Mouse (Mus musculus) erythroblast, embryonic 14.5 days (primary cell): ENCODE data around the gene Ppp6r3. TPM values are rescaled to one million over a fixed set of nuclear protein-coding genes. Genes with fewer than 3 reads are reported as not detected.
"Not testable (repeated sequence)": the region's sequence is repeated elsewhere in the genome, so short reads cannot be mapped to it uniquely, and the experiment has no call there.

Experiments
- H3K27me3 ChIP-seq: 2 replicates; pipeline ENCODE4 v1.6.1; 2012; ENCODE audit warnings: inconsistent platforms; ENCODE audit not compliant: control insufficient read depth
- H3K36me3 ChIP-seq: 2 replicates; pipeline ENCODE4 v1.6.1; 2012; ENCODE audit warnings: mild to moderate bottlenecking, inconsistent platforms; ENCODE audit not compliant: control insufficient read depth
- H3K4me1 ChIP-seq: 2 replicates; pipeline ENCODE4 v1.6.1; 2012; ENCODE audit warnings: inconsistent platforms; ENCODE audit not compliant: control insufficient read depth
- H3K4me3 ChIP-seq: replicated peaks from 2 replicates; pipeline ENCODE3; 2012; ENCODE audit warnings: moderate library complexity, mild to moderate bottlenecking, inconsistent platforms
- H3K9me3 ChIP-seq: 2 replicates; pipeline ENCODE4 v1.6.1; 2012; ENCODE audit warnings: low read length, inconsistent platforms, mixed read lengths; ENCODE audit not compliant: control insufficient read depth
- GATA1 ChIP-seq: IDR thresholded peaks from 2 replicates; pipeline ENCODE4 v1.6.1; 2012; ENCODE audit warnings: low read length, inconsistent platforms, mixed read lengths
- TAL1 ChIP-seq: IDR thresholded peaks from 3 replicates; pipeline ENCODE4 v1.6.1; 2012; ENCODE audit warnings: low read length, inconsistent platforms, mixed read lengths
- polyA plus RNA-seq: library from polyadenylated mRNA; stranded (reverse); fragments of >175 nt; gene quantifications from 2 replicates; pipeline ENCODE4 v1.2.3, GENCODE M21; 2012

Gene Ppp6r3
- polyA plus RNA-seq, 1 experiment = 6.2 TPM

DNA sequence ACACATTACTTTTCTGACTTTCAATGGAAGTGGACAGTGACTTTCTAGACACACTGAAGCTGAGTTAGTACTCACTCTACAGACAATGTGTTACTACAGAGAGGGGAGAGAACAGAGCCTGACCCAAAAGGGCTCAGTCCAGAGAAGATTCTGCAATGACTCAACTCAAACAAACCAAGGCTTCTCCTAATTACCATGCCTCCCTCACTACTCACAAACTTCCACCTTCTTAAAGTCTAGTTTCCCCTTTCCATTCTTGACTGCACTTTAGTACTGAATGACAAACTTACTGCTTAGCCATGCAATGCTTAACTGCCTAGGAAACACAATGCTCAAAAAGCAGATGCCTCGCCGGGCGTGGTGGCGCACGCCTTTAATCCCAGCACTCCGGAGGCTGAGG is 37.9 kb downstream of the Ppp6r3 start:
- Histone ChIP-seq H3K4me3 (no peak overlapping the region), H3K36me3 (peaks cover 65% of the 10 kb centered on the region), H3K4me1 (peaks cover 24% of the 10 kb centered on the region), H3K9me3 (no peaks in the 10 kb centered on the region), H3K27me3 (no peaks in the 10 kb centered on the region)
- no peak for TF ChIP-seq TAL1

DNA sequence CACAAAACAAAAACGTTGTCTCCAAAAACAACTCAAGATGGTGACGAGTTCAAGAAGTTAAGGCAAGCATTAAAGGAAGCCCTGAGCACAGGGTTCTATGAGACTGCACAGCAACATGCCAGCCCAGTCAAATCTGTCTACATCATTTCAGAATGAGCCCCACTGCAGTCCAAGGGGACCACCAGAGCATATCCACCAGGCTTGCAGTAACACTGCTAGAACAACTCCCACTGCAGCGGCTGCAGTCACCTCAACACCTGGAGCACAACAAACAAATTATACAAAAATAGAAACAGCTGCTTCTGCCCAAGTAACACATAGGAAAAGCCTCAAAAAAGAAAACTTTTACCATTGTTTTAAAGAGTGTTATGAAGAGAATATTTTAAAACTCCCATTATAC is 40.6 kb downstream of the Ppp6r3 start:
- Histone ChIP-seq H3K9me3 (no peaks in the 10 kb centered on the region), H3K4me3 (no peak overlapping the region), H3K4me1 (peaks cover 25% of the 10 kb centered on the region), H3K36me3 (peaks cover 45% of the 10 kb centered on the region), H3K27me3 (no peaks in the 10 kb centered on the region)
- no peak for TF ChIP-seq TAL1
- no peak for TF ChIP-seq GATA1

- not testable (repeated sequence) for H3K27me3 ChIP-seq, H3K9me3 ChIP-seq, H3K4me3 ChIP-seq
- Histone ChIP-seq H3K36me3 (peaks cover 35% of the 10 kb centered on the region), H3K4me1 (peaks cover 22% of the 10 kb centered on the region)
Measured at GRCm38 (mm10) chr19:3533266-3533966, 42.1 kb downstream of the Ppp6r3 start.

GRCm38 (mm10) chr19:3532717-3533260 is 42.8 kb downstream of the Ppp6r3 start:
- Histone ChIP-seq H3K4me3 (no peak overlapping the region), H3K9me3 (no peaks in the 10 kb centered on the region), H3K36me3 (peaks cover 30% of the 10 kb centered on the region), H3K4me1 (peaks cover 22% of the 10 kb centered on the region), H3K27me3 (no peaks in the 10 kb centered on the region)
- TF ChIP-seq TAL1 = no peak
- no peak for TF ChIP-seq GATA1

DNA sequence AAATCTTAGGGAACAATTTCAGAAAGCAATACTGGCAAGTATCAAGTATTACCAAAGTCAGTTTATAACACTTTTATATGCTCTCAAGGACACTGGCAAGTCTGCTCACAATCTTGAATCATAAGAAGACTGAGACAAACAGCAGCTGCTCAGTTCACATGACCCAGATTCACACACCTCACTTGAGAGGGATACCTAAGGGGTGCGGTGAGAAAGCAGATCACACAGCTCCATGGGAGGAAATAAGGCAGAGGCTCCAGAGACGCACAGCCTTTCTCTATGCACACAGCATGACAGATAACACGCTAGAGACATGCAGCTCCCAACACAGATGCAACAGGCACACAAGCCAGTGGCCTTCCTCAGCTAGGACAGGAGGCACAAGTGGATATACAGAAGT is 45.8 kb downstream of the Ppp6r3 start:
- peaks cover 36% of the 10 kb centered on the region for H3K36me3 ChIP-seq
- H3K9me3 ChIP-seq = no peaks in the 10 kb centered on the region
- TF ChIP-seq TAL1 (no peak), GATA1 (no peak)
- H3K4me1 ChIP-seq = peaks cover 22% of the 10 kb centered on the region
- no peak overlapping the region for H3K4me3 ChIP-seq
- no peaks in the 10 kb centered on the region for H3K27me3 ChIP-seq

DNA sequence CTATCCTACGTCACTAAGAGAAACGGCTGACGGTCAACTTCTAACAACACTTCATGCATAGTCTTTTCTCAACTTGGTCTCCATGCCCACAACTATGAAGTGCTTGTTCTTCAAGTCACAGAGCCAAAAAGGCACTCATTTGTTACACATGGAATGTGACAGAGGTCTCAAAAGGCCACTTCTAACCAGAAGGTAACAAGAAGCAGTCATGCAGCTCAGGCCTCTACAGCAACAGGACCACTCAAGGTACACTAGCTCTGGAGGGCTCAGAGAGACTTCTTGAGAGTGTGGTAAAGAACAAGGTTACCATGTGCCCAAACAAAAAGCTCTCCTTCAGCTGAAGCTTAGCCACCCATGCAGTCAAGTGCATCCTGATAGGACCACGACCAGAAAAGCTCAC is 46.9 kb downstream of the Ppp6r3 start:
- Histone ChIP-seq H3K4me1 (peaks cover 15% of the 10 kb centered on the region), H3K4me3 (no peak overlapping the region), H3K36me3 (peaks cover 40% of the 10 kb centered on the region), H3K27me3 (no peaks in the 10 kb centered on the region), H3K9me3 (no peaks in the 10 kb centered on the region)
- TF ChIP-seq GATA1 (no peak), TAL1 (no peak)

GRCm38 (mm10) chr19:3527531-3527930 is 48.0 kb downstream of the Ppp6r3 start:
- H3K36me3 ChIP-seq = peaks cover 47% of the 10 kb centered on the region
- H3K27me3 ChIP-seq = no peaks in the 10 kb centered on the region
- no peak for TF ChIP-seq GATA1
- TF ChIP-seq TAL1 = no peak
- H3K9me3 ChIP-seq = no peaks in the 10 kb centered on the region
- H3K4me3 ChIP-seq = no peak overlapping the region
- peaks cover 15% of the 10 kb centered on the region for H3K4me1 ChIP-seq

DNA sequence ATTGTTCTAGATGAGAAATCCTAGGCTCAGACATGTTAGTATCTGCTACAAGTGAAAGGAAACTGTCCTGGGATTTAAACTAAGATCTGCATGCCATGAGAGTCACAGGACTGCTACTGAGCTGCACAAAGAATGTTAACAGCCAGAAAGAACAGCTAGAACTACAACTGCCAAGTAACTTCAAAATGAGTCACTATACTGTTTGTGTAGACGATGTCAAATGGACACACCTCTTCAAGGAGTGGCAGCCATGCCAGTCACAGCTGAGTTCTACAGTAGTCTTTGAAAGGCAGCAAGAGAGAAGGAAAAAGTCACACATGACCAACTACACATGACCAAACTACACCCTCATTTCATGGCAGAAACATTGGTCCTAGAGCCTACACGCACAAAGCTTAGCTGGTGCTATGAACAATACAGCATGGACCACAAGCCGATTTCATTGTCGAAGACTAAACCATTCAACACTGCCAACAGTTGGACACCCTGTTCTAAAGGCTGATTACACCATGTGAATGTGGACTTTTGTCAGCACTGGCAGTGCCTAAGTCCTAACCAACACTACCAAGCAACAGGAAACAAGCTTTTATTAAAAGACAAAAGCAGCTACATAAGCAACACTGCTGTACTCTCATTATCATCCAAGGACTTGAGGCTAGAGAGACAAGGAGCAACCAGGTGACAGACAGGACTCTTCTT is 55.9 kb downstream of the Ppp6r3 start:
- TF ChIP-seq TAL1 (no peak), GATA1 (no peak)
- peaks cover 6% of the 10 kb centered on the region for H3K4me1 ChIP-seq
- H3K4me3 ChIP-seq = no peak overlapping the region
- peaks cover 96% of the 10 kb centered on the region for H3K36me3 ChIP-seq
- no peaks in the 10 kb centered on the region for H3K27me3 ChIP-seq
- H3K9me3 ChIP-seq = no peaks in the 10 kb centered on the region

DNA sequence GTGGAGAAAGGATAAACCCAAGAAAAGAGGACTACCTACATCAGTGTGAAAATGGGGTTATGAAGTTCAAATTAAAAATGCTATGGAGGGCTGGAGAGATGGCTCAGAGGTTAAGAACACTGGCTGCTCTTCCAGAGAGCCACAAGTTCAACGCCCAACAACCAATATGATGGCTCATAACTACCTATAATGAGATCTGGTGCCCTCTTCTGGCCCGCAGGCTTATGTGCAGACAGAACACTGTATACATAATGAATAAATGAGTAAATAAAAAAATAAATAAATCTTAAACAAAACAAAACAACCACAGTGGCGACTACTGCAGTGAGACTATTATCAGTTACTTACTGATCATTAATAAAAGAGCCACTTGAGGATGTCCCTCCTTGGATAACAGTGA is 78.3 kb downstream of the Ppp6r3 start:
- H3K9me3 ChIP-seq = no peaks in the 10 kb centered on the region
- H3K36me3 ChIP-seq = peaks cover 97% of the 10 kb centered on the region
- H3K4me1 ChIP-seq = no peaks in the 10 kb centered on the region
- no peaks in the 10 kb centered on the region for H3K27me3 ChIP-seq
- H3K4me3 ChIP-seq = no peak overlapping the region
- TF ChIP-seq GATA1 (no peak), TAL1 (no peak)
